In the genomic region with DNA sequence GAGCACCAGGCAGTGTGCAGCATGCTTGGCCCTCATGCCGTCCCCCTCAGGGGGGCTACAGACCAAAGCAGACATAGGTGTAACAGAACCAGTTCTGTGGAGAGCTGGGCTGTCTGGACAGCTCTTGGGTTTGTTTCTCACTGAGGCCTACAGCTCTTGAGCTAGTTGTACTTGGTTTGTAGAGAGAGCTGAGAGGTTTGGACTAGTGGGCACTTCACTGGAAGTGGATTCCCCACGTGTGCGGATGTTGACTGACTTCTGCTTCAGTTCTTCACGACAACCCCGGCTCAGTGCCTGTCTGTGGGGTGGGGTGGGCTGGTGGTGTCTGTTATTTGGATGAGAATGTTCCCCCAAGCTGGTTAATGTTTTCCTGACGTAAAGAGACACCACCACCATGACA, we compare ENCODE assay signal across 22 mouse cellular contexts. TPM values are rescaled to one million over a fixed set of nuclear protein-coding genes. Genes with fewer than 3 reads are reported as not detected.
A peak's percentile ranks its signal among the peaks of the same experiment; 100 is the strongest.
DNase-seq lines count a peak whose midpoint lies in the region; ATAC-seq and TF ChIP-seq lines count a peak whose summit lies in the region.
"Had no signal": no experiment of that assay in that cellular context is flagged by ENCODE, and none has a peak within 500 bp of the region (broad histone marks: within the 10 kb centered on the region; RNA-seq: fewer than 3 reads in every experiment).

No protein-coding gene starts in this region.

- WGBS in embryonic facial prominence, embryonic 14.5 days, result 71% methylated on average over 6 of the region's 6 CpGs
- 90% methylated on average over 6 of the region's 6 CpGs for WGBS in embryonic facial prominence, embryonic 10.5 days
- 82% methylated on average over 6 of the region's 6 CpGs for WGBS in hindbrain, embryonic 10.5 days
- WGBS in hindbrain, postnatal 0 days, result 92% methylated on average over 6 of the region's 6 CpGs
- 63% methylated on average over 6 of the region's 6 CpGs for WGBS in lung, embryonic 14.5 days
- 83% methylated on average over 6 of the region's 6 CpGs for WGBS in stomach, embryonic 16.5 days

- H3K9ac ChIP-seq in embryonic facial prominence, embryonic 14.5 days (ENCODE audit: low read depth, low read length), result no peak overlapping the region
- H3K9ac ChIP-seq in hindbrain, postnatal 0 days (replicated peaks; ENCODE audit: low read length), result no peak overlapping the region
- no peak overlapping the region for H3K9ac ChIP-seq in lung, embryonic 14.5 days
- H3K9ac ChIP-seq in stomach, embryonic 16.5 days (ENCODE audit: low read length), result no peak overlapping the region
- H3K9ac ChIP-seq: limb, embryonic 15.5 days; liver, embryonic 14.5 days; neural tube, embryonic 15.5 days had no signal

- H3K27me3 ChIP-seq in embryonic facial prominence, embryonic 14.5 days (replicated peaks; ENCODE audit: control insufficient read depth, insufficient read depth, low read length), result no peaks in the 10 kb centered on the region
- no peaks in the 10 kb centered on the region for H3K27me3 ChIP-seq in embryonic facial prominence, embryonic 10.5 days (replicated peaks; ENCODE audit: low read depth, poor library complexity, severe bottlenecking)
- no peaks in the 10 kb centered on the region for H3K27me3 ChIP-seq in hindbrain, embryonic 10.5 days (ENCODE audit: insufficient read depth, poor library complexity, severe bottlenecking)
- no peaks in the 10 kb centered on the region for H3K27me3 ChIP-seq in hindbrain, postnatal 0 days (ENCODE audit: insufficient read depth, low read length)
- H3K27me3 ChIP-seq in lung, embryonic 14.5 days (ENCODE audit: insufficient read depth, low read length), result no peaks in the 10 kb centered on the region
- no peaks in the 10 kb centered on the region for H3K27me3 ChIP-seq in stomach, embryonic 16.5 days (ENCODE audit: control insufficient read depth, insufficient read depth, low read length)
- H3K27me3 ChIP-seq: limb, embryonic 15.5 days; neural tube, embryonic 15.5 days had no signal

- no peaks in the 10 kb centered on the region for H3K9me3 ChIP-seq in embryonic facial prominence, embryonic 14.5 days (ENCODE audit: control insufficient read depth, low read length)
- H3K9me3 ChIP-seq in embryonic facial prominence, embryonic 10.5 days, result no peaks in the 10 kb centered on the region; the same call in 1 of the 2 replicates
- no peaks in the 10 kb centered on the region for H3K9me3 ChIP-seq in hindbrain, embryonic 10.5 days
- no peaks in the 10 kb centered on the region for H3K9me3 ChIP-seq in hindbrain, postnatal 0 days (ENCODE audit: low read length)
- no peaks in the 10 kb centered on the region for H3K9me3 ChIP-seq in lung, embryonic 14.5 days (ENCODE audit: low read depth, low read length)
- no peaks in the 10 kb centered on the region for H3K9me3 ChIP-seq in stomach, embryonic 16.5 days (replicated peaks; ENCODE audit: control insufficient read depth, low read length)
- H3K9me3 ChIP-seq: limb, embryonic 15.5 days; midbrain, embryonic 10.5 days; neural tube, embryonic 15.5 days had no signal

- no peak for DNase-seq in embryonic facial prominence, embryonic 14.5 days (ENCODE audit: low spot score)
- DNase-seq in embryonic facial prominence, embryonic 10.5 days (ENCODE audit: low spot score), result no peak
- DNase-seq in hindbrain, embryonic 10.5 days (ENCODE audit: low spot score), result no peak
- DNase-seq in hindbrain, postnatal 0 days (ENCODE audit: low spot score), result no peak
- DNase-seq in lung, embryonic 14.5 days, result no peak
- no peak for DNase-seq in lung, postnatal 14 days
- DNase-seq in testis, postnatal 14 days (ENCODE audit: low spot score), result no peak
- DNase-seq: adrenal gland, postnatal 14 days; cerebellum, adult 9-10 months; gastrocnemius, postnatal 25 days; heart, adult 2 months; kidney, adult 18-20 months; kidney, postnatal 10 days; thymus, postnatal 14 days had no signal

- no peak overlapping the region for H3K4me3 ChIP-seq in embryonic facial prominence, embryonic 14.5 days (ENCODE audit: low read depth, low read length)
- H3K4me3 ChIP-seq in embryonic facial prominence, embryonic 10.5 days, result no peak overlapping the region
- H3K4me3 ChIP-seq in hindbrain, embryonic 10.5 days, result no peak overlapping the region
- no peak overlapping the region for H3K4me3 ChIP-seq in hindbrain, postnatal 0 days (ENCODE audit: low read length)
- no peak overlapping the region for H3K4me3 ChIP-seq in lung, embryonic 14.5 days (ENCODE audit: low read depth, low read length)
- no peak overlapping the region for H3K4me3 ChIP-seq in stomach, embryonic 16.5 days (replicated peaks; ENCODE audit: low read length)
- H3K4me3 ChIP-seq: forebrain, embryonic 10.5 days; heart, adult 2 months; left cerebral cortex, adult 2 months; limb, embryonic 15.5 days; midbrain, embryonic 10.5 days; neural tube, embryonic 15.5 days had no signal

- peaks cover 31% of the 10 kb centered on the region for H3K36me3 ChIP-seq in embryonic facial prominence, embryonic 14.5 days (ENCODE audit: control insufficient read depth, insufficient read depth, low read length)
- peaks cover 47% of the 10 kb centered on the region for H3K36me3 ChIP-seq in embryonic facial prominence, embryonic 10.5 days (replicated peaks)
- H3K36me3 ChIP-seq in hindbrain, embryonic 10.5 days, result peaks cover 46% of the 10 kb centered on the region
- 0 out of 2 replicates have a peak, but pooled peaks cover 1% of the 10 kb centered on the region for H3K36me3 ChIP-seq in hindbrain, postnatal 0 days (ENCODE audit: insufficient read depth, low read length)
- peaks cover 12% of the 10 kb centered on the region; the same call in 1 of the 2 replicates for H3K36me3 ChIP-seq in lung, embryonic 14.5 days (ENCODE audit: insufficient read depth)
- H3K36me3 ChIP-seq in stomach, embryonic 16.5 days (ENCODE audit: control insufficient read depth, insufficient read depth, low read length), result 0 out of 2 replicates have a peak, but pooled peaks cover 2% of the 10 kb centered on the region

- 0 out of 2 replicates have a peak overlapping the region, but pooled peaks have one; percentile 15 for H3K27ac ChIP-seq in embryonic facial prominence, embryonic 14.5 days (replicated peaks; ENCODE audit: low read depth, low read length)
- no peak overlapping the region for H3K27ac ChIP-seq in embryonic facial prominence, embryonic 10.5 days (replicated peaks)
- H3K27ac ChIP-seq in hindbrain, embryonic 10.5 days, result 0 out of 2 replicates have a peak overlapping the region, but pooled peaks have one; percentile 17
- no peak overlapping the region for H3K27ac ChIP-seq in hindbrain, postnatal 0 days
- peak overlapping the region; percentile 55; the same call in 1 of the 2 replicates for H3K27ac ChIP-seq in lung, embryonic 14.5 days (ENCODE audit: low read depth)
- H3K27ac ChIP-seq in stomach, embryonic 16.5 days (ENCODE audit: low read length), result peak overlapping the region; percentile 11; the same call in 1 of the 2 replicates
- H3K27ac ChIP-seq: forebrain, embryonic 10.5 days; heart, adult 2 months; left cerebral cortex, adult 2 months; limb, embryonic 15.5 days; liver, embryonic 14.5 days; midbrain, embryonic 10.5 days; neural tube, embryonic 15.5 days had no signal

- H3K4me1 ChIP-seq in embryonic facial prominence, embryonic 14.5 days (ENCODE audit: control insufficient read depth, insufficient read depth, low read length), result peaks cover 9% of the 10 kb centered on the region; the same call in 1 of the 2 replicates
- H3K4me1 ChIP-seq in embryonic facial prominence, embryonic 10.5 days, result peaks cover 19% of the 10 kb centered on the region
- peaks cover 29% of the 10 kb centered on the region for H3K4me1 ChIP-seq in hindbrain, embryonic 10.5 days (replicated peaks)
- peaks cover 13% of the 10 kb centered on the region for H3K4me1 ChIP-seq in hindbrain, postnatal 0 days (ENCODE audit: insufficient read depth, low read length)
- peaks cover 26% of the 10 kb centered on the region for H3K4me1 ChIP-seq in lung, embryonic 14.5 days (ENCODE audit: insufficient read depth)
- H3K4me1 ChIP-seq in stomach, embryonic 16.5 days (ENCODE audit: control insufficient read depth, insufficient read depth, low read length), result peaks cover 30% of the 10 kb centered on the region

- ATAC-seq in embryonic facial prominence, embryonic 14.5 days (ENCODE audit: low read depth), result no peak
- no peak for ATAC-seq in hindbrain, postnatal 0 days
- ATAC-seq in lung, embryonic 14.5 days (ENCODE audit: insufficient read depth), result no peak
- ATAC-seq in stomach, embryonic 16.5 days (ENCODE audit: insufficient read depth, low FRiP score), result no peak
- ATAC-seq: forebrain, embryonic 16.5 days had no signal

- no peak overlapping the region for H3K4me2 ChIP-seq in embryonic facial prominence, embryonic 14.5 days (ENCODE audit: low read depth, low read length)
- H3K4me2 ChIP-seq in hindbrain, postnatal 0 days (ENCODE audit: low read depth, low read length), result no peak overlapping the region
- no peak overlapping the region for H3K4me2 ChIP-seq in lung, embryonic 14.5 days
- no peak overlapping the region for H3K4me2 ChIP-seq in stomach, embryonic 16.5 days (ENCODE audit: low read depth, low read length)
- H3K4me2 ChIP-seq: limb, embryonic 15.5 days; neural tube, embryonic 15.5 days had no signal

- TF ChIP-seq CTCF in hindbrain, postnatal 0 days (IDR thresholded peaks at IDR 0.05; ENCODE audit: low read depth), result no peak
- no peak for TF ChIP-seq CTCF in lung, embryonic 14.5 days (IDR thresholded peaks at IDR 0.05; ENCODE audit: low read depth)

RNA-seq across cellular contexts. Expression of a gene that starts 46.8 kb away (rescaled TPM):
- 24.7 and 28.0 TPM in 2 replicates for polyA plus RNA-seq in embryonic facial prominence, embryonic 14.5 days (2014; fragmentation: Nextera tagmentation; extraction: Ambion mirVana)
- 26.6 and 26.8 TPM in 2 replicates for polyA plus RNA-seq in embryonic facial prominence, embryonic 10.5 days (2016; fragmentation: Nextera tagmentation; extraction: Ambion mirVana)
- polyA plus RNA-seq in hindbrain, embryonic 10.5 days (2016; fragmentation: Nextera tagmentation; extraction: Ambion mirVana), result 38.6 and 56.5 TPM in 2 replicates
- 59.7 and 89.4 TPM in 2 replicates for total RNA-seq in hindbrain, postnatal 0 days (2014; rRNA removed)
- 38.2 and 43.6 TPM in 2 replicates for polyA plus RNA-seq in hindbrain, postnatal 0 days (2015; fragmentation: Nextera tagmentation; extraction: Ambion mirVana)
- polyA plus RNA-seq in lung, embryonic 14.5 days (2014; fragmentation: Nextera tagmentation; extraction: Ambion mirVana), result 19.4 and 19.7 TPM in 2 replicates
- 19.2 and 20.4 TPM in 2 replicates for polyA plus RNA-seq in stomach, embryonic 16.5 days (2015; fragmentation: Nextera tagmentation; extraction: Ambion mirVana)

Comparison
In these comparisons a context has a peak if more than half of its experiments do, and no peak if none do; other contexts are left out.
1. H3K27ac ChIP-seq: peak in embryonic facial prominence, embryonic 14.5 days (single experiment), hindbrain, embryonic 10.5 days (single experiment), lung, embryonic 14.5 days (single experiment) and stomach, embryonic 16.5 days (single experiment); none in embryonic facial prominence, embryonic 10.5 days (single experiment) and hindbrain, postnatal 0 days (single experiment).